Mouse (Mus musculus): ENCODE measurements around the gene Rftn1. TPM values are rescaled to one million over a fixed set of nuclear protein-coding genes. Genes with fewer than 3 reads are reported as not detected.

The Rftn1 gene
- total RNA-seq, 2 experiments from 2014 or later: 11.4 to 16.9 TPM

GRCm38 (mm10) chr17:50196005-50196672, 5.7 kb upstream of the Rftn1 start:
- peak; percentile 14 for DNase-seq
- intact Hi-C loops (cut with DNase I): loop anchor here (2.0 kb wide), 1 partner anchor 31 kb away; no protein-coding TSS in a partner anchor
- Histone ChIP-seq H3K27ac (no peak overlapping the region), H3K4me3 (no peak overlapping the region)
- no peak for TF ChIP-seq CTCF (IDR thresholded peaks at IDR 0.05)

- Histone ChIP-seq H3K27ac (peak overlapping the region; percentile 6; the same call in 1 of the 2 replicates), H3K4me3 (no peak overlapping the region)
- no peak for DNase-seq
- TF ChIP-seq CTCF (IDR thresholded peaks at IDR 0.05): no peak
- intact Hi-C loops (cut with DNase I): no loop called here
Measured at GRCm38 (mm10) chr17:50195399-50195798, 4.9 kb upstream of the Rftn1 start.

GRCm38 (mm10) chr17:50194541-50194940, 4.1 kb upstream of the Rftn1 start:
- DNase-seq: no peak
- TF ChIP-seq CTCF (IDR thresholded peaks at IDR 0.05): no peak
- intact Hi-C loops (cut with DNase I): loop anchor here (5.0 kb wide), 1 partner anchor 242 kb away; no protein-coding TSS in a partner anchor
- peak overlapping the region; percentile 31; the same call in 1 of the 2 replicates for H3K27ac ChIP-seq
- H3K4me3 ChIP-seq: no peak overlapping the region

GRCm38 (mm10) chr17:50193653-50194052, 3.2 kb upstream of the Rftn1 start:
- peak; percentile 14 for DNase-seq
- Histone ChIP-seq H3K27ac (peak overlapping the region; percentile 31), H3K4me3 (no peak overlapping the region)
- TF ChIP-seq CTCF (IDR thresholded peaks at IDR 0.05): peak; percentile 55
- intact Hi-C loops (cut with DNase I): loop anchor here (5.0 kb wide), 1 partner anchor 241 kb away; no protein-coding TSS in a partner anchor

GRCm38 (mm10) chr17:50192376-50192940, 2.0 kb upstream of the Rftn1 start:
- H3K27ac ChIP-seq: peak overlapping the region; percentile 20; the same call in 1 of the 2 replicates
- no peak for TF ChIP-seq CTCF (IDR thresholded peaks at IDR 0.05)
- intact Hi-C loops (cut with DNase I): loop anchor here (5.0 kb wide), 1 partner anchor 240 kb away; no protein-coding TSS in a partner anchor
- H3K4me3 ChIP-seq: no peak overlapping the region
- peak; percentile 16 for DNase-seq

- no peak overlapping the region; the same call in 1 of the 2 replicates for H3K4me3 ChIP-seq
- peak overlapping the region; percentile 93 for H3K27ac ChIP-seq
- intact Hi-C loops (cut with DNase I): loop anchor here (1.0 to 5.0 kb wide), 2 partner anchors 223 to 239 kb away; no protein-coding TSS in a partner anchor
- peak; percentile 9 for DNase-seq
- peak; percentile 2; the same call in 1 of the 2 replicates for TF ChIP-seq CTCF (IDR thresholded peaks at IDR 0.05)
Measured at GRCm38 (mm10) chr17:50191318-50191957, 964 bp upstream of the Rftn1 start.

GRCm38 (mm10) chr17:50189381-50190012, 977 bp downstream of the Rftn1 start:
- peak; percentile 83 for DNase-seq
- peak overlapping the region; percentile 93 for H3K27ac ChIP-seq
- peak; percentile 75 for TF ChIP-seq CTCF (IDR thresholded peaks at IDR 0.05)
- H3K4me3 ChIP-seq: peak overlapping the region; percentile 94
- intact Hi-C loops (cut with DNase I): loop anchor here (2.0 to 5.0 kb wide), 5 partner anchors 42 to 237 kb away; no protein-coding TSS in a partner anchor

GRCm38 (mm10) chr17:50188662-50189345, 1.7 kb downstream of the Rftn1 start:
- Histone ChIP-seq H3K27ac (peak overlapping the region; percentile 93), H3K4me3 (peak overlapping the region; percentile 94)
- peak; percentile 49 for DNase-seq
- TF ChIP-seq CTCF (IDR thresholded peaks at IDR 0.05): no peak
- intact Hi-C loops (cut with DNase I): loop anchor here (2.0 to 5.0 kb wide), 4 partner anchors 42 to 122 kb away; no protein-coding TSS in a partner anchor

GRCm38 (mm10) chr17:50185616-50186015, 4.9 kb downstream of the Rftn1 start:
- Histone ChIP-seq H3K4me3 (no peak overlapping the region; the same call in 1 of the 2 replicates), H3K27ac (peak overlapping the region; percentile 9; the same call in 1 of the 2 replicates)
- intact Hi-C loops (cut with DNase I): loop anchor here (5.0 kb wide), 3 partner anchors 38 to 118 kb away; no protein-coding TSS in a partner anchor
- DNase-seq: peak; percentile 12
- TF ChIP-seq CTCF (IDR thresholded peaks at IDR 0.05): no peak

- DNase-seq: peak; percentile 3
- intact Hi-C loops (cut with DNase I): loop anchor here (5.0 kb wide), 3 partner anchors 38 to 118 kb away; no protein-coding TSS in a partner anchor
- no peak for TF ChIP-seq CTCF (IDR thresholded peaks at IDR 0.05)
- Histone ChIP-seq H3K27ac (0 out of 2 replicates have a peak overlapping the region, but pooled peaks have one; percentile 2), H3K4me3 (no peak overlapping the region; the same call in 1 of the 2 replicates)
Measured at GRCm38 (mm10) chr17:50185083-50185482, 5.4 kb downstream of the Rftn1 start.
